In genomic region chr11:102266631-102267355, GRCm38 (mm10) we compare ENCODE assay signal across 9 mouse cellular contexts. TPM values are rescaled to one million over a fixed set of nuclear protein-coding genes. Genes with fewer than 3 reads are reported as not detected.
DNase-seq lines count a peak whose midpoint lies in the region; ATAC-seq lines count a peak whose summit lies in the region.
"Had no signal": no experiment of that assay in that cellular context is flagged by ENCODE, and none has a peak within 500 bp of the region (broad histone marks: within the 10 kb centered on the region; RNA-seq: fewer than 3 reads in every experiment).

No protein-coding gene starts in this region.

- peak overlapping the region; percentile 28; the same call in 1 of the 2 replicates for H3K4me2 ChIP-seq in heart, embryonic 16.5 days (ENCODE audit: low read depth, low read length)
- no peak overlapping the region for H3K4me2 ChIP-seq in midbrain, embryonic 13.5 days (replicated peaks)
- no peak overlapping the region for H3K4me2 ChIP-seq in midbrain, embryonic 11.5 days
- H3K4me2 ChIP-seq in liver, embryonic 15.5 days = 0 out of 2 replicates have a peak overlapping the region, but pooled peaks have one; percentile 21

- H3K27me3 ChIP-seq in heart, embryonic 16.5 days (ENCODE audit: control insufficient read depth, insufficient read depth, low read length) = no peaks in the 10 kb centered on the region
- no peaks in the 10 kb centered on the region for H3K27me3 ChIP-seq in midbrain, embryonic 13.5 days
- H3K27me3 ChIP-seq in midbrain, embryonic 11.5 days (ENCODE audit: control insufficient read depth, insufficient read depth, low read length) = no peaks in the 10 kb centered on the region
- no peaks in the 10 kb centered on the region for H3K27me3 ChIP-seq in liver, embryonic 15.5 days

- H3K4me1 ChIP-seq in heart, embryonic 16.5 days (ENCODE audit: control insufficient read depth, insufficient read depth, low read length) = peaks cover 14% of the 10 kb centered on the region; the same call in 1 of the 2 replicates
- H3K4me1 ChIP-seq in midbrain, embryonic 13.5 days (replicated peaks) = 0 out of 2 replicates have a peak, but pooled peaks cover 5% of the 10 kb centered on the region
- no peaks in the 10 kb centered on the region for H3K4me1 ChIP-seq in midbrain, embryonic 11.5 days (ENCODE audit: control insufficient read depth, insufficient read depth, low read length)
- H3K4me1 ChIP-seq in liver, embryonic 15.5 days (replicated peaks) = peaks cover 3% of the 10 kb centered on the region; the same call in 1 of the 2 replicates

- H3K9me3 ChIP-seq in heart, embryonic 16.5 days (replicated peaks; ENCODE audit: control insufficient read depth, low read length) = no peaks in the 10 kb centered on the region
- no peaks in the 10 kb centered on the region for H3K9me3 ChIP-seq in midbrain, embryonic 13.5 days
- no peaks in the 10 kb centered on the region for H3K9me3 ChIP-seq in midbrain, embryonic 11.5 days (ENCODE audit: control insufficient read depth, low read length)
- no peaks in the 10 kb centered on the region for H3K9me3 ChIP-seq in liver, embryonic 15.5 days (replicated peaks)

- ATAC-seq in heart, embryonic 16.5 days (replicated peaks; ENCODE audit: extremely low read depth, insufficient read depth, low FRiP score) = no peak
- ATAC-seq in midbrain, embryonic 13.5 days = 0 out of 2 replicates have a peak, but pooled peaks have one; percentile 14
- ATAC-seq in midbrain, embryonic 11.5 days (ENCODE audit: low FRiP score) = no peak
- no peak for ATAC-seq in liver, embryonic 15.5 days (ENCODE audit: insufficient read depth)

- H3K4me3 ChIP-seq in heart, embryonic 16.5 days (ENCODE audit: low read length) = no peak overlapping the region
- H3K4me3 ChIP-seq in midbrain, embryonic 13.5 days (replicated peaks) = no peak overlapping the region
- H3K4me3 ChIP-seq in midbrain, embryonic 11.5 days (ENCODE audit: low read depth, low read length) = no peak overlapping the region
- H3K4me3 ChIP-seq in liver, embryonic 15.5 days (replicated peaks) = no peak overlapping the region

- peak; percentile 39 for DNase-seq in cerebellum, adult 11-12 months
- DNase-seq in cerebellum, adult 11 months = no peak
- no peak for DNase-seq in heart, postnatal 36 days
- DNase-seq in midbrain, embryonic 11.5 days (ENCODE audit: low spot score, missing footprints) = no peak
- no peak for DNase-seq in spleen, postnatal 36 days (ENCODE audit: low spot score in 2 of 2)

- H3K9ac ChIP-seq in heart, embryonic 16.5 days (ENCODE audit: low read length) = peak overlapping the region; percentile 46
- no peak overlapping the region for H3K9ac ChIP-seq in midbrain, embryonic 13.5 days (replicated peaks)
- no peak overlapping the region; the same call in 1 of the 2 replicates for H3K9ac ChIP-seq in midbrain, embryonic 11.5 days (ENCODE audit: low read length)
- no peak overlapping the region for H3K9ac ChIP-seq in liver, embryonic 15.5 days

- no peaks in the 10 kb centered on the region for H3K36me3 ChIP-seq in heart, embryonic 16.5 days (ENCODE audit: control insufficient read depth, insufficient read depth)
- peaks cover 5% of the 10 kb centered on the region; the same call in 1 of the 2 replicates for H3K36me3 ChIP-seq in midbrain, embryonic 13.5 days
- H3K36me3 ChIP-seq in midbrain, embryonic 11.5 days (ENCODE audit: control insufficient read depth, insufficient read depth, low read length) = peaks cover 2% of the 10 kb centered on the region; the same call in 1 of the 2 replicates
- peaks cover 29% of the 10 kb centered on the region for H3K36me3 ChIP-seq in liver, embryonic 15.5 days (replicated peaks)

- H3K27ac ChIP-seq in heart, embryonic 16.5 days (ENCODE audit: low read length) = no peak overlapping the region
- H3K27ac ChIP-seq in midbrain, embryonic 13.5 days = no peak overlapping the region
- no peak overlapping the region for H3K27ac ChIP-seq in midbrain, embryonic 11.5 days (ENCODE audit: low read depth, low read length)
- H3K27ac ChIP-seq in liver, embryonic 15.5 days (replicated peaks) = no peak overlapping the region

- WGBS in heart, embryonic 16.5 days = 84% methylated on average over 8 of the region's 8 CpGs
- whole genome bisulfite sequencing in midbrain, embryonic 13.5 days = 88% methylated on average over 8 of the region's 8 CpGs
- WGBS in midbrain, embryonic 11.5 days = 92% methylated on average over 8 of the region's 8 CpGs
- 77% methylated on average over 8 of the region's 8 CpGs for WGBS in liver, embryonic 15.5 days (ENCODE audit: insufficient replicate concordance)

- intact Hi-C loops in heart, postnatal 36 days (cut with DNase I) = loop anchor here (2.0 to 5.0 kb wide), 3 partner anchors 110 to 204 kb away; partner anchors contain the start of gene Tmem101

RNA-seq across cellular contexts. Expression of gene Asb16, which starts 1.8 kb away (rescaled TPM):
- polyA plus RNA-seq in heart, embryonic 16.5 days (2015; fragmentation: Nextera tagmentation; extraction: Ambion mirVana) = 0.08 and 0.09 TPM in 2 replicates
- 1 to 10 TPM in 1 of 2 experiments, under 1 TPM in 1; 0.73 to 1.1 TPM for total RNA-seq in heart, postnatal 36 days (2021)
- polyA plus RNA-seq in midbrain, embryonic 13.5 days (2015; fragmentation: Nextera tagmentation; extraction: Ambion mirVana) = not detected in 2 replicates
- 0.08 TPM in 1 of 2 replicates, not detected in the other for polyA plus RNA-seq in midbrain, embryonic 11.5 days (2014; fragmentation: Nextera tagmentation; extraction: Ambion mirVana)
- 0.05 and 0.06 TPM in 2 replicates for polyA plus RNA-seq in liver, embryonic 15.5 days (2015; fragmentation: Nextera tagmentation; extraction: Ambion mirVana)

RNA-seq across cellular contexts. Expression of gene Tmub2, which starts 17.9 kb away (rescaled TPM):
- polyA plus RNA-seq in heart, embryonic 16.5 days (2015; fragmentation: Nextera tagmentation; extraction: Ambion mirVana) = 42.6 and 44.9 TPM in 2 replicates
- 10 to 100 TPM; 25.2 to 26.7 TPM for total RNA-seq in heart, postnatal 36 days (2021)
- 79.0 and 83.4 TPM in 2 replicates for polyA plus RNA-seq in midbrain, embryonic 13.5 days (2015; fragmentation: Nextera tagmentation; extraction: Ambion mirVana)
- polyA plus RNA-seq in midbrain, embryonic 11.5 days (2014; fragmentation: Nextera tagmentation; extraction: Ambion mirVana) = 54.0 and 55.7 TPM in 2 replicates
- polyA plus RNA-seq in liver, embryonic 15.5 days (2015; fragmentation: Nextera tagmentation; extraction: Ambion mirVana) = 26.1 and 28.9 TPM in 2 replicates

RNA-seq across cellular contexts. Expression of gene BC030867, which starts 18.1 kb away (rescaled TPM):
- 11.8 and 12.3 TPM in 2 replicates for polyA plus RNA-seq in heart, embryonic 16.5 days (2015; fragmentation: Nextera tagmentation; extraction: Ambion mirVana)
- under 1 TPM; 0.14 to 0.25 TPM for total RNA-seq in heart, postnatal 36 days (2021)
- polyA plus RNA-seq in midbrain, embryonic 13.5 days (2015; fragmentation: Nextera tagmentation; extraction: Ambion mirVana) = 4.6 and 5.6 TPM in 2 replicates
- 17.4 and 18.4 TPM in 2 replicates for polyA plus RNA-seq in midbrain, embryonic 11.5 days (2014; fragmentation: Nextera tagmentation; extraction: Ambion mirVana)
- 14.1 and 15.3 TPM in 2 replicates for polyA plus RNA-seq in liver, embryonic 15.5 days (2015; fragmentation: Nextera tagmentation; extraction: Ambion mirVana)
- total RNA-seq: gastrocnemius, adult 8-10 months had no signal

RNA-seq across cellular contexts. Expression of gene Atxn7l3, which starts 29.6 kb away (rescaled TPM):
- polyA plus RNA-seq in heart, embryonic 16.5 days (2015; fragmentation: Nextera tagmentation; extraction: Ambion mirVana) = 7.1 and 9.1 TPM in 2 replicates
- total RNA-seq in heart, postnatal 36 days (2021) = 10 to 100 TPM; 22.9 to 24.2 TPM
- 28.4 and 30.1 TPM in 2 replicates for polyA plus RNA-seq in midbrain, embryonic 13.5 days (2015; fragmentation: Nextera tagmentation; extraction: Ambion mirVana)
- polyA plus RNA-seq in midbrain, embryonic 11.5 days (2014; fragmentation: Nextera tagmentation; extraction: Ambion mirVana) = 13.3 and 15.2 TPM in 2 replicates
- polyA plus RNA-seq in liver, embryonic 15.5 days (2015; fragmentation: Nextera tagmentation; extraction: Ambion mirVana) = 3.8 and 4.6 TPM in 2 replicates

RNA-seq across cellular contexts. Expression of gene Hdac5, which starts 36.8 kb away (rescaled TPM):
- 86.7 and 96.4 TPM in 2 replicates for polyA plus RNA-seq in heart, embryonic 16.5 days (2015; fragmentation: Nextera tagmentation; extraction: Ambion mirVana)
- total RNA-seq in heart, postnatal 36 days (2021) = 100 to 1,000 TPM; 141 to 143 TPM
- 80.5 and 106 TPM in 2 replicates for polyA plus RNA-seq in midbrain, embryonic 13.5 days (2015; fragmentation: Nextera tagmentation; extraction: Ambion mirVana)
- polyA plus RNA-seq in midbrain, embryonic 11.5 days (2014; fragmentation: Nextera tagmentation; extraction: Ambion mirVana) = 25.6 and 31.9 TPM in 2 replicates
- polyA plus RNA-seq in liver, embryonic 15.5 days (2015; fragmentation: Nextera tagmentation; extraction: Ambion mirVana) = 17.3 and 17.5 TPM in 2 replicates

Comparison
In these comparisons a context has a peak if more than half of its experiments do, and no peak if none do; other contexts are left out.
1. H3K4me2 ChIP-seq: peak in heart, embryonic 16.5 days (single experiment) and liver, embryonic 15.5 days (single experiment); none in midbrain, embryonic 13.5 days (single experiment) and midbrain, embryonic 11.5 days (single experiment).